Mouse (Mus musculus): ENCODE results near the gene Olfr921. TPM values are rescaled to one million over a fixed set of nuclear protein-coding genes. Genes with fewer than 3 reads are reported as not detected.

Olfr921 gene
- not detected in 2 replicates for polyA plus RNA-seq (2012; rRNA removed)

DNA sequence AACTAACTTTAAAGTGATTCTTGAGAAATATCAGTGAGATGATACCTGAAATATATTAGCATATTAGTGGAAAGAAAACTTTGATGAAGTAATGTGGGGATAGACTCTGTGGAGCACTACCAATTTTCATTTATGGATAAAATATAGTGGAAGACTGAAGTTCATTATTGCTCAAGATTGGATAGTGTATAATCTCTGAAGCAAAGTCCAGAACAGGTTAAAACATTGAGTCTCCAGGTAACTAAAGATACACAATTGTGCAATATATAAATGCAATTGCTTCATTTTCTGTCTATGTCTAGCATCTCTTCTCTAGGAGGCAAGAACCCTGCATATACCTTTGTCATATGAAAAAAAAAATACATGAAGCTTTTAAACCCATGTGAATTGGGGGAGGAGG lies at the start of gene Olfr921:
Olfr921 (plus strand) TSS at position 301 of the 400 bp plus-strand sequence.
- TF ChIP-seq POLR2A (IDR thresholded peaks at IDR 0.05; ENCODE audit: low read depth, low read length), result no peak
- no peak for TF ChIP-seq CTCF (conservative IDR thresholded peaks at IDR 0.05; ENCODE audit: insufficient read depth, insufficient read length, low read depth, low read length)
- no peaks in the 10 kb centered on the region for H3K36me3 ChIP-seq (ENCODE audit: control insufficient read depth, insufficient read depth, low read length)
- H3K27ac ChIP-seq (ENCODE audit: insufficient read depth, low read depth, low read length), result no peak within 1 kb of the TSS
- no peaks in the 10 kb centered on the region for H3K4me1 ChIP-seq (ENCODE audit: control insufficient read depth, insufficient read depth, low read length)
- no peak within 1 kb of the TSS for H3K4me3 ChIP-seq (ENCODE audit: insufficient read depth, low read depth, low read length)
- DNase-seq, result no peak
- H3K27me3 ChIP-seq (replicated peaks; ENCODE audit: control insufficient read depth, insufficient read depth, low read length), result no peaks in the 10 kb centered on the region

DNA sequence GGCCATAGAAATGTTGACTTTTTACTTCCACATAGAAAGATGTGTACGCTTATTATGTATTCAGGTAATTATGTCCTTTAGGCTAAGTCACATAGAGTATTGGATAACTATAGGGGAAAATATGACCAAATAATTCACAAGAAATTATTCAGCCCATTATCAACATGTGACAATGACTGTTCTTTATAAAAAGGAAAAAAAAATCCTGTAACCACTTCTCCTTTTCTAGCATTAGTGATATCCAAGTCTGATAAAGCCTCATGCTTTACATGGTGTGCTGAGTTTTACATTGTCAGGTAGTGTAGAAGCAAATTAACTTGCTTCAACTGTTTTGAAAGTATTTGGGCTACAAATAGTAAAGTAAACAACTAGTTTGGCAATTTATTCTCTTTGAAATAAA lies 48.8 kb upstream of the Olfr921 start:
- peaks cover 14% of the 10 kb centered on the region for H3K36me3 ChIP-seq (ENCODE audit: control insufficient read depth, insufficient read depth, low read length)
- no peaks in the 10 kb centered on the region for H3K27me3 ChIP-seq (replicated peaks; ENCODE audit: control insufficient read depth, insufficient read depth, low read length)
- H3K4me1 ChIP-seq (ENCODE audit: control insufficient read depth, insufficient read depth, low read length), result peaks cover 5% of the 10 kb centered on the region
- H3K27ac ChIP-seq (ENCODE audit: insufficient read depth, low read depth, low read length), result no peak overlapping the region
- H3K4me3 ChIP-seq (ENCODE audit: insufficient read depth, low read depth, low read length), result no peak overlapping the region
- DNase-seq, result no peak
- WGBS, result 100% methylated on average over 1 of the region's 1 CpGs
- TF ChIP-seq CTCF (conservative IDR thresholded peaks at IDR 0.05; ENCODE audit: insufficient read depth, insufficient read length, low read depth, low read length) (no peak), POLR2A (IDR thresholded peaks at IDR 0.05; ENCODE audit: low read depth, low read length) (no peak)

DNA sequence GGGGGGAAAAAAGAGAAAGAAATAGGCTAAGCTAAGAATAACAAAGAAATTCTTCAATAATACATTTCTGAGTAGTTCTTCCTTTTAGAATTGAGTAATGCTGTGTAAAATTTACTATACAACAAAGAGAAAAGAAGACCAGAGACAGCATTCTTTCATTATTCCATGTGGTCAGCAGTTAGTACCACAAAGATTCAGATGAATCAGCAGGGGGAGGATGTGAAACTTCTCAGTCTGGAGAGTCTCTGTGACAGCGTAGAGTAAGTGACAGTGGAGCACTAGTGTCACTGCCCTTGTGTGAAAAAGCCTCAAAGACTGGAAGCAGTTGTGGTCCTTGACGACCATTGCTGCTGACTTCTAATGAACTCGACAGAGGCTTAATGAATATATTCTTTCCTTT lies 44.6 kb upstream of the Olfr921 start:
- Histone ChIP-seq H3K36me3 (ENCODE audit: control insufficient read depth, insufficient read depth, low read length) (peaks cover 14% of the 10 kb centered on the region), H3K27me3 (replicated peaks; ENCODE audit: control insufficient read depth, insufficient read depth, low read length) (no peaks in the 10 kb centered on the region), H3K4me1 (ENCODE audit: control insufficient read depth, insufficient read depth, low read length) (no peaks in the 10 kb centered on the region), H3K4me3 (ENCODE audit: insufficient read depth, low read depth, low read length) (no peak overlapping the region), H3K27ac (ENCODE audit: insufficient read depth, low read depth, low read length) (no peak overlapping the region)
- DNase-seq, result no peak
- no peak for TF ChIP-seq POLR2A (IDR thresholded peaks at IDR 0.05; ENCODE audit: low read depth, low read length)
- no peak for TF ChIP-seq CTCF (conservative IDR thresholded peaks at IDR 0.05; ENCODE audit: insufficient read depth, insufficient read length, low read depth, low read length)
- WGBS, result 69% methylated on average over 3 of the region's 3 CpGs

DNA sequence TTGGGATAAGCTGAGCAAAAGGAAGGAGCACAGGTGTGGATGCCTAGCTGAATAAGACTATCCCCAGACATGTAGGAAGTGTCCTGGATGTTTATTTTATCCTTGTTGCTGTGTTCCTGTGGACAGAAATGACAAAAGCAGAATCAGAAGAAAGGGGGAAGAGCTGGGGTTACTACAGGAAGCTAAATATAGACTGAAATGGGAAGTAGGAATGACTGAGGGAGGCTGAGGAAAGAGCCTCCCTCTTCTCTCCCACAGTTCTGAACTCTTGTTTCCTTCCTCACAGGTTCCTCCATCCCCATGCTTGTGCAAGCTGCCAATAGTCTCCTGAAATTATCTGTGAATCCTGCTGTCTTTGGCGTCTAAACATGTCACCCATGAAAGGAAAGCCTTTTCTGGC lies 31.5 kb upstream of the Olfr921 start:
- Histone ChIP-seq H3K4me3 (ENCODE audit: insufficient read depth, low read depth, low read length) (no peak overlapping the region), H3K27ac (ENCODE audit: insufficient read depth, low read depth, low read length) (no peak overlapping the region), H3K4me1 (ENCODE audit: control insufficient read depth, insufficient read depth, low read length) (no peaks in the 10 kb centered on the region), H3K27me3 (replicated peaks; ENCODE audit: control insufficient read depth, insufficient read depth, low read length) (no peaks in the 10 kb centered on the region), H3K36me3 (ENCODE audit: control insufficient read depth, insufficient read depth, low read length) (peaks cover 4% of the 10 kb centered on the region)
- DNase-seq, result no peak
- WGBS, result 96% methylated on average over 1 of the region's 1 CpGs
- TF ChIP-seq POLR2A (IDR thresholded peaks at IDR 0.05; ENCODE audit: low read depth, low read length), result no peak
- no peak for TF ChIP-seq CTCF (conservative IDR thresholded peaks at IDR 0.05; ENCODE audit: insufficient read depth, insufficient read length, low read depth, low read length)

DNA sequence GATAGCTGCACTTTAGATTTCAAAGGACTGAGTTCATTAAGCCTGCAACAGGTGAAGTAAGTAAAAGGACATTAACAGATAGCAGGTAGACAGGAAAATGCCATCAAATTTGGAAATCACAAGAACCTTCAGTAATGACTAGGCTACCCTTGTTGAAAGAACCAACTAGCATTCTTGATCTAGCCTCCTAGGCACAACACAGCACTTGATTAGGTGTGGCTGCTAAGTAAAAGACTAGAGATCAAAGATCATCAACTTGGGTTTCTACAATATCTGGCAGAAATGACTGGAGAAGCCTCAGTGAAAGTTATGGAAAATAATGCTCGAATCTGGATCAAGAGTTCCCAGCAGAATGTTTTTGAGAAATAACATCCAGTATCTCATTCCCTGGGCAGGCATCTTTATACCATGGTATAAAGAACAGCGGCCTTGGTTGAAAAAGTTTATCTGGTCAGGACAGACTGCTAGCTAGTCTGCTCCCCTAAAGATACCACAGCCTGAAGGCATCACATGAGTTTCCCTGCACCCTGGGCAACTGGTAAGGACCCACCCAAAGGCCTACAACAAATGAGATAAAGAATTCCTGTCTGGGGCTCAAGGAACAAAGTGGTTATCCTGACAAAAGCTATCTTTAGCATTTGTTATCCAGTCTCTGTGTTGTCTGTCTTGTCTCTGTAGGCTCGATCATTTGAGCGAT lies 28.1 kb upstream of the Olfr921 start:
- WGBS, result 95% methylated on average over 4 of the region's 4 CpGs
- TF ChIP-seq CTCF (conservative IDR thresholded peaks at IDR 0.05; ENCODE audit: insufficient read depth, insufficient read length, low read depth, low read length), result no peak
- TF ChIP-seq POLR2A (IDR thresholded peaks at IDR 0.05; ENCODE audit: low read depth, low read length), result no peak

DNA sequence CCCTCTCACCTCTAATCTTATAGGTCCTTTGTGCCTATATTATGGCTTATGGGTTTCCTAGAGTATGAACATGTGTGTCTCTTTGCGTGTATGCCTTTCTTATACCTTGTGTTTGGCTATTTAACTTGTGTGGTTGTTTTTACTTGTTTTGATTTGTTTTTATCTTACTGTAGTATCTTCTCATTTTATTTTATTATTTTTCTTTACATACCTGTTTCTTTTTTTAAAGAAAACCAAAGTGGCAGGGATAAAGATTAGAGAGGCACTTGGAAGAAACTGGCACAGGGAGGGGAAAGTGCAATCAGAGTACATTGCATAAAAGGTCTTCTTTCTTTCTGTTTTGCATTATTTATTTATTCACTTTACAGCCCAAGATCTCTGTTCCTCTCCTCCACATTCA lies 20.9 kb upstream of the Olfr921 start, which contains the start of gene Olfr920:
Olfr920 (plus strand) TSS at position 301 of the 400 bp plus-strand sequence.
- H3K4me3 ChIP-seq (ENCODE audit: insufficient read depth, low read depth, low read length), result no peak within 1 kb of the TSS
- no peaks in the 10 kb centered on the region for H3K36me3 ChIP-seq (ENCODE audit: control insufficient read depth, insufficient read depth, low read length)
- no peaks in the 10 kb centered on the region for H3K4me1 ChIP-seq (ENCODE audit: control insufficient read depth, insufficient read depth, low read length)
- no peak within 1 kb of the TSS for H3K27ac ChIP-seq (ENCODE audit: insufficient read depth, low read depth, low read length)
- no peak for TF ChIP-seq CTCF (conservative IDR thresholded peaks at IDR 0.05; ENCODE audit: insufficient read depth, insufficient read length, low read depth, low read length)
- no peak for TF ChIP-seq POLR2A (IDR thresholded peaks at IDR 0.05; ENCODE audit: low read depth, low read length)
- no peaks in the 10 kb centered on the region for H3K27me3 ChIP-seq (replicated peaks; ENCODE audit: control insufficient read depth, insufficient read depth, low read length)
- 100% methylated on average over 1 of the region's 1 CpGs for WGBS
- DNase-seq, result no peak

More for the DNA sequence above, 28.1 kb upstream of the Olfr921 start:
- H3K36me3 ChIP-seq (ENCODE audit: control insufficient read depth, insufficient read depth, low read length), result no peaks in the 10 kb centered on the region; the same call in none of the 2 replicates
- H3K27ac ChIP-seq (ENCODE audit: insufficient read depth, low read depth, low read length), result no peak overlapping the region
- no peak overlapping the region for H3K4me3 ChIP-seq (ENCODE audit: insufficient read depth, low read depth, low read length)
- no peaks in the 10 kb centered on the region for H3K4me1 ChIP-seq (ENCODE audit: control insufficient read depth, insufficient read depth, low read length)
- H3K27me3 ChIP-seq (replicated peaks; ENCODE audit: control insufficient read depth, insufficient read depth, low read length), result no peaks in the 10 kb centered on the region
- DNase-seq, result no peak

- Histone ChIP-seq H3K36me3 (ENCODE audit: control insufficient read depth, insufficient read depth, low read length) (no peaks in the 10 kb centered on the region), H3K27me3 (replicated peaks; ENCODE audit: control insufficient read depth, insufficient read depth, low read length) (no peaks in the 10 kb centered on the region; the same call in 1 of the 2 replicates), H3K4me3 (ENCODE audit: insufficient read depth, low read depth, low read length) (no peak overlapping the region), H3K4me1 (ENCODE audit: control insufficient read depth, insufficient read depth, low read length) (no peaks in the 10 kb centered on the region), H3K27ac (ENCODE audit: insufficient read depth, low read depth, low read length) (no peak overlapping the region)
- DNase-seq, result no peak
- TF ChIP-seq CTCF (conservative IDR thresholded peaks at IDR 0.05; ENCODE audit: insufficient read depth, insufficient read length, low read depth, low read length), result no peak
- 84% methylated on average over 2 of the region's 2 CpGs for WGBS
Observed at GRCm38 (mm10) chr9:38792689-38793088, 19.8 kb downstream of the Olfr921 start.
